Mouse (Mus musculus) monocyte, adult 5-6 weeks (primary cell): ENCODE measurements around the gene Tnfrsf4. TPM values are rescaled to one million over a fixed set of nuclear protein-coding genes. Genes with fewer than 3 reads are reported as not detected.
A peak's percentile ranks its signal among the peaks of the same experiment; 100 is the strongest.

Experiments used
- ATAC-seq: fragments of 153-309, 156-312 bp; replicated peaks from 2 replicates; pipeline ENCODE4 v1.8.0; 2017; ENCODE audit warnings: mild to moderate bottlenecking; ENCODE audit not compliant: low TSS enrichment, insufficient number of reproducible peaks, severe bottlenecking, poor library complexity, low FRiP score
- total RNA-seq: library from RNA; stranded (forward); fragments of 200-1000, 200-491, 200-594 nt; gene quantifications from 3 replicates; pipeline ENCODE4 v1.2.3, GENCODE M21; 2017

Gene Tnfrsf4
- total RNA-seq, 1 experiment from 2014 or later: 1.8 TPM

GRCm38 (mm10) chr4:156023520-156023919, 9.9 kb downstream of the Tnfrsf4 start:
- no peak for ATAC-seq

DNA sequence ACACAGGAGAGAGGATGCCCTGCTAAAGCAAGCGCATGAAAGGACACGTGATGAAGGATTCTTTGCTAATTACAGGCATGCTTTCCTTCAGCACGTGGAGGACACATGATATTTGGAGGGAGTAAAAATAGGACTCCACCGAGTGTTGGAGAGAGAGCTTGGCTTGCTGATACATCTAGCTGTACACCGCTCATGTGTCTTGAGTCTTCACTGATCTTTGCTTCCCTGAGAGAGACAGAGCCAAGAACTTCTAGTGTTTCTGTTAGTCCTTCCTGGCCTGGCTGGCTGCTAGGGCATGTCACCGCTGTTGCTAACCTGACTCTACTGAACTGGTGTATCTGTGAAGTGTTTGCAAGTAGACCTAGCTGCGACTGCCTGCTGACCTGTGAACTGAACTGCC, 10.5 kb downstream of the Tnfrsf4 start:
- no peak for ATAC-seq

DNA sequence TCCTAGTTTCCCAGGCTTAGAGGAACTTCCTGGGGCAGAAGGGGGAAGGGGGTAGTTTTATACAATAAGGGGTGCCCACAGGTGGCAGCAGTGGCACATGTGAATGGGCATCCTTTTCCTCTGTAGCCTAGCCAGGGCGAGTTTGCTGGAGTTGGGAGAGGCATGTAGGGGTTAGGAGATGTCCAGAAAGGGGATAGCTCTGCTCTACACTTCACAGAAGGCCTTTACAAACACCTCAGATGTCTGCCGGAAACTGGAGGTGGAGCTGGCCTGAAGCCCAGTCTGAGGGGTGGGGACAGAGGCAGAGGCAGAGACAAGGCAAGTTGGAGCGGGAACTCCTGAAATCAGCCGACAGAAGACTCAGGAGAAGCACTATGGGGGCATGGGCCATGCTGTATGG, 12.4 kb downstream of the Tnfrsf4 start, which contains the start of gene Tnfrsf18:
Gene Tnfrsf18, plus strand, starts transcription at position 152 of the 400 bp plus-strand sequence.
- ATAC-seq: peak; percentile 19; the same call in 1 of the 2 replicates

GRCm38 (mm10) chr4:156028580-156028979, 14.9 kb downstream of the Tnfrsf4 start:
- ATAC-seq: no peak

GRCm38 (mm10) chr4:156030651-156031118, 17.0 kb downstream of the Tnfrsf4 start:
- ATAC-seq: no peak

DNA sequence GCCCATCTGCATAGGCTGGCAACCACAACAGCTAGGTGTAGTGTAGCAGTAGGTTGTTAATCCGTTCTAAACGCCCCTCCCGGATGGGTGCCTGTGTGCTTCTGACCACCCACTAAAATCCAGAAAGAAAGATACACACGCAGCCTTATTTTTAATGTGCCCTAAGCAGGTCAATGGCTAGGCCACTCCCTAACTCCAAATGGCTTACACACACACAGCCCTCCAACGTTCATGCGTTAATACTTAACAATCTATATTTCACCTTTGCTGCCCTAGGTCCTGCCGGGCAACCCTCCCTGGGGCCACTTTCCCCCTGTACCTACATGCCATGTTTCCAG, 17.6 kb downstream of the Tnfrsf4 start:
- ATAC-seq: no peak

DNA sequence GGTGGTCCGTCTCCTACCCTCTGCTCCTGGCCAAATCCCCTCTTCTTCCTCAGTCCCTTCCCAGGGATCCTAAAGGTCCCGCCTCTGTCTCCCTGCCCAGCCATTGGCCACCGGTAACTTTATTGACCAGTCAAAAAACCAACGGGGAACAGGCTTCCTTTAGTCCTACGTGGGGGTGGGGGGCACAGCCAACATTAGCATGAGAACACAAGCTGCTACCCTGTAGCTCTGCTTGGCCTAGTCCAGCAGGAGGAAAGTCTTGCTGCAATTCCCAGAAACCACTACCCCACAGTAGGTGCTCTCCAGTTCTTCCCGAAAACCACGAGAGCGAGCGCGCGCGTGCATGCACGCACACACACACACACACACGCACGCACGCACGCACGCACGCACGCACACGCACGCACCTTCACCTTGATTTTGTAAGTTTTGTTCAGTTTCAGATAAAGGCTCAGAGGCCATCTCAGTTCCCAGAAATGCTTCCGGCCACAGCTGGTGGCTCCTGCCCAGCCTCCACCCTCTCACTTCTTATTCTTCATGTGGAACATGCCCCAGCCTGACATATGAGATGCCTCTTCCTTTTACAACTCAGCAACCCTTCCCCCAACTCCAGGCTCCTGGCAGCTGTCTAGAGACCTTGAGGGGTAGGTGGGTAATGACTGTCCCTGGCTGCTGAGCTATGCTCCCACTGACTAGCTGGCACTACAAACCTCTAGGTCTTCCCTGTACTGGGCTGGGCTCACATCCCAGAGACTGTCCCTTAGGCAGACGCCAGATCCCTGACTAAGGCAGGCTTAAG, 18.1 kb downstream of the Tnfrsf4 start:
- ATAC-seq: peak; percentile 54; the same call in 1 of the 2 replicates

- no peak for ATAC-seq
Observed at GRCm38 (mm10) chr4:156032856-156033255, 19.2 kb downstream of the Tnfrsf4 start.

GRCm38 (mm10) chr4:156033476-156034119, 20.0 kb downstream of the Tnfrsf4 start:
- peak; percentile 45; the same call in 1 of the 2 replicates for ATAC-seq

- no peak for ATAC-seq
Observed at GRCm38 (mm10) chr4:156034301-156034700, 20.7 kb downstream of the Tnfrsf4 start.

DNA sequence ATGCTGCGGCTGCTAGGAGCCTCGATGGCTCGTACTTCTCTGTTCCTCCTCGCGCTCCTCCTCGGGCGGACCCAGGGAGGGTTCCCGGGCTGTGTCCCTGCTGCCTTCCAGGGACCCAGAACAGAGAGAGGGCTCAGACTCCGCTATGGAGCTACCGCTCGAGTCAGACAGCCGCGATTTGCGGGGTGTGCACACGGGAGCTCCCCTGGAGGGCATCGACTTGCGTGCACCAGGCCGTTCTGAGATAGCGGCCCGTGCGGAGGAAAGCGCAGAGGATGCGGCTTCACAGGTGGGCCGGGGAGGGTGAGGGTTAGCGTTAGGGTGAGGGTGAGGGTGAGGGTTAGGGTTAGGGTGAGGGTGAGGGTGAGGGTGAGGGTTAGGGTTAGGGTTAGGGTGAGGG, 21.3 kb downstream of the Tnfrsf4 start:
- no peak for ATAC-seq

GRCm38 (mm10) chr4:156044754-156045153, 31.1 kb downstream of the Tnfrsf4 start:
- ATAC-seq: no peak

- ATAC-seq: no peak
Observed at GRCm38 (mm10) chr4:156049779-156050178, 36.1 kb downstream of the Tnfrsf4 start.

DNA sequence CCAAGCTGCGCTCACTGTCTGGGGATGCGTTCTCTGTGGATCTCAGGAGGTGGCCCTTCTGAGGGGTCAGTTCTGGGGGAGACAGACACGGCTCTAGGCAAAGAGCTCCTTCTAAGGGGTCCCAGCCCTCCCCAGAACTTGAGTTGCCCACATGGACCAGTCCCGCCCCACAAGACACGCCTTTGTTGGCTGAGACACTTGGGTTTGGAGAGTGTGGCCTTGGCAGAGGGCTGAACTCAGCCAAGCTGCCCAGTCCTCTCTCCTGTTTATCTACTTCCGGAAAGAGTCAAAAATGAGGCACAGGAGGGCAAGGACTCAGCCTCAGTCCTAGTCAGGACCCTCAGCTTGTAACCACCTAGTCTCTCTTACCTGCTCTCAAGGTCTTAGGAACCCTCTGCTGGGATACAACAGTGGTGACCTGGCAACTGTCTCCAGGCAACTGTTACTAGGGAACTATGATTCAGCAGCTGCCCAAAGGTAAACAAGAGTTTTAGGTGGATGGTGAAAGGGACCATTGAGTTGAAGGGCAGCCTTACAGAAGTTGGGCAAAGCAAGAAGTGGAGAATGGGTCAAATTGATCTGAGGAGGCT, 36.8 kb downstream of the Tnfrsf4 start:
- no peak for ATAC-seq

GRCm38 (mm10) chr4:156053113-156053512, 39.5 kb downstream of the Tnfrsf4 start:
- ATAC-seq: no peak

- ATAC-seq: no peak
Observed at GRCm38 (mm10) chr4:156054130-156054529, 40.5 kb downstream of the Tnfrsf4 start.

DNA sequence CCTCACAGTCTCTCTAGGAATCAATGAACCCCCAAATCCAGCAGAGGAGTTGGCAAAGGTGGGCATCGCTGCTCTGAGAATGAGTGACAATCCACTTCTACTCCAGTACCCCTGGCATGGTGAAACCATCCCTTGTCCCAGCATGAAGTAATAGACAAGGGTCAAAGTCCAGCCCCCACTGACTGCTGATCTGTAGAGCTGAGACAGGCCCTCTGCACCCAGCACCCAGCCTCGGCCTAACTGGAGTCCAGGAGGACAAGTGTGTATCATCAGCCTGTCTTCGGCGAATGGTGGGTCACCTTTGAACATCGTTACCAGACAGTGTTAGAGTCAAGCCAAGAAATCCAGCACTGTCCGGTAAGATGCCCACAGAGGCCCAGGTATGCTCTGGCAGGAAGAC, 41.0 kb downstream of the Tnfrsf4 start:
- no peak for ATAC-seq

DNA sequence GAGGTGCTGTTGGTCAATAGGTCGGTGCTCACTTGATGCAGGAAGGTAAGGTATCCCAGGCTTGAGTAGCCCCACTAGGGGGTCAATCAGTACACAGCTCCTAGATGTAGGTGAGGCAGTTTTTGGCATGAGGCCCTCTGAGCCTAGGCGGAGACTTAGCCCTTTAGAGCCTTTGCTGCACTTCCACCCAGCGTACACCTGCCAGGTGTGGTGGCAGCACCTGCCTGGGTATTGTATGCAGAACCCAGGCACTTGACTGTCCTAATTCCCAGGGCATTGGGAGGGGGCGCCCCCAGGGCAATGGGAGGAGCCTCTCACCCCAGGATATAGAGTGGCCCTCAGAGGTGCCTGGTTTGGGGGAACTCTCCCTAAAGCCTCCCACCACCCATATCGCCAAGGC, 41.5 kb downstream of the Tnfrsf4 start:
- ATAC-seq: no peak

- no peak for ATAC-seq
Observed at GRCm38 (mm10) chr4:156057702-156058101, 44.1 kb downstream of the Tnfrsf4 start.

GRCm38 (mm10) chr4:156058826-156059225, 45.2 kb downstream of the Tnfrsf4 start:
- no peak for ATAC-seq
